Mouse (Mus musculus) ES-Bruce4 (cell line): Measurements from ENCODE around the gene Ptpn11. TPM values are rescaled to one million over a fixed set of nuclear protein-coding genes. Genes with fewer than 3 reads are reported as not detected.

Source experiments
- H3K27ac ChIP-seq: 2 replicates; pipeline ENCODE4 v1.5.1; 2012; ENCODE audit warnings: low read length, inconsistent platforms; ENCODE audit not compliant: insufficient read depth
- H3K27me3 ChIP-seq: 2 replicates; pipeline ENCODE4 v1.6.1; 2012; ENCODE audit warnings: mild to moderate bottlenecking, low read length, inconsistent platforms; ENCODE audit not compliant: control insufficient read depth, poor library complexity, insufficient read depth, severe bottlenecking
- H3K36me3 ChIP-seq: 2 replicates; pipeline ENCODE4 v1.6.1; 2012; ENCODE audit warnings: inconsistent platforms, mild to moderate bottlenecking, low read length, moderate library complexity; ENCODE audit not compliant: control insufficient read depth, poor library complexity, insufficient read depth, severe bottlenecking
- H3K4me1 ChIP-seq: one replicate; pipeline ENCODE4 v1.8.1; 2011; ENCODE audit warnings: low read length; ENCODE audit not compliant: control insufficient read depth, insufficient read depth
- H3K4me3 ChIP-seq: 2 replicates; pipeline ENCODE4 v1.5.1; 2011; ENCODE audit warnings: low read depth, mild to moderate bottlenecking, low read length
- H3K9ac ChIP-seq: 2 replicates; pipeline ENCODE4 v1.6.1; 2012; ENCODE audit warnings: low read depth, mild to moderate bottlenecking, inconsistent platforms; ENCODE audit not compliant: poor library complexity, severe bottlenecking
- H3K9me3 ChIP-seq: replicated peaks from 2 replicates; pipeline ENCODE4 v1.6.1; 2012; ENCODE audit warnings: mild to moderate bottlenecking, low read length, inconsistent platforms; ENCODE audit not compliant: control insufficient read depth, poor library complexity, insufficient read depth, severe bottlenecking
- CTCF ChIP-seq: IDR thresholded peaks from one replicate; pipeline ENCODE4 v1.8.1; 2011; ENCODE audit warnings: low read depth, low read length
- EP300 ChIP-seq: IDR thresholded peaks from 2 replicates; pipeline ENCODE4 v1.6.1; 2011; ENCODE audit warnings: low read depth, low read length; ENCODE audit not compliant: insufficient read depth
- POLR2A ChIP-seq: IDR thresholded peaks from one replicate; pipeline ENCODE4 v1.8.1; 2011; ENCODE audit warnings: low read length; ENCODE audit not compliant: insufficient read depth
- polyA plus RNA-seq: library from polyadenylated mRNA; stranded (reverse); fragments of >200 nt; gene quantifications from 2 replicates; pipeline ENCODE4 v1.2.4, GENCODE M21; 2011; ENCODE audit warnings: low read depth; ENCODE audit not compliant: missing spikeins, insufficient read depth, insufficient read length

Ptpn11 gene
- polyA plus RNA-seq, 1 experiment = 66.8 TPM

DNA sequence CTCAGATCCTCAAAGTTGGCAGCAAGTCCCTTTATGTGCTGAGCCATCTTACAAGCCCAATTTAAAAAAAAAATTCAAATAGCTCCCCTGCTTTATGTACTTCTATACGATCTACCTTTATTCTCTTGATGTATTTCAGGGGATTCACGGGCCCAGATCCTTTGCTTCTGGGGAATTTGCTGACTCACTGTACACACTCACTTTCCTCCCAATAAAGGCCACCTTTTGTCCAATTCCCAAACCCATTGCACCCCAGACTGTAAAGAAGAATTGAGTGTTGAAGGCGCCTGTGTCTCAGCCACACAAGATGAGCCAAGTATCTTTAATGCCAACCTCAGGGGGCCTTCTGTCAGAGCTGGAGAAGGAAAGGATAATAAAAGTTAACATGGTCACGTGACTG is 93.2 kb downstream of the Ptpn11 start:
- no peak overlapping the region for H3K9ac ChIP-seq
- no peaks in the 10 kb centered on the region for H3K9me3 ChIP-seq
- no peaks in the 10 kb centered on the region for H3K36me3 ChIP-seq
- no peaks in the 10 kb centered on the region for H3K4me1 ChIP-seq
- H3K27me3 ChIP-seq = no peaks in the 10 kb centered on the region
- no peak overlapping the region for H3K27ac ChIP-seq
- TF ChIP-seq POLR2A = no peak
- TF ChIP-seq CTCF = no peak
- TF ChIP-seq EP300 = no peak
- H3K4me3 ChIP-seq = no peak overlapping the region

DNA sequence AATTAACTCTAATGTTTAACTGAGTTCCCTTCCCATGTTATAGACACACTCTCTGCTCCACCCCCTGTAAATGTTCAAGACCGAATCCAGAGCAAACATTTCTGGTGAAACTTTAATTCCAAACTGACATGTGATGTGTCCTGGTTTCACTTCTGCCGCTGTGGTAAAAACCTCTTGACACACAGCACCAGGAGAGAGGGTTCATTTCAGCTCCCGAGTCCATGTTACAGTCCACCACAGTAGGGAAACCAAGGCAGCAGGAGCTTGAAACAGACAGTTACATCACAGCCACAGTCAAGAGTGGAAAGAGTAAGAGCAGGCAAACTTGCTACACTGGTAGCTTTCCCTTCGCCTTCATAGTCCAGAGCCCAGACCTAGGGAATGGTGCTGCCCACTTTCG is 94.5 kb downstream of the Ptpn11 start:
- Histone ChIP-seq H3K4me3 (no peak overlapping the region), H3K9ac (no peak overlapping the region), H3K9me3 (no peaks in the 10 kb centered on the region), H3K4me1 (no peaks in the 10 kb centered on the region), H3K36me3 (no peaks in the 10 kb centered on the region), H3K27ac (no peak overlapping the region), H3K27me3 (no peaks in the 10 kb centered on the region)
- TF ChIP-seq EP300 (no peak), POLR2A (no peak), CTCF (no peak)

DNA sequence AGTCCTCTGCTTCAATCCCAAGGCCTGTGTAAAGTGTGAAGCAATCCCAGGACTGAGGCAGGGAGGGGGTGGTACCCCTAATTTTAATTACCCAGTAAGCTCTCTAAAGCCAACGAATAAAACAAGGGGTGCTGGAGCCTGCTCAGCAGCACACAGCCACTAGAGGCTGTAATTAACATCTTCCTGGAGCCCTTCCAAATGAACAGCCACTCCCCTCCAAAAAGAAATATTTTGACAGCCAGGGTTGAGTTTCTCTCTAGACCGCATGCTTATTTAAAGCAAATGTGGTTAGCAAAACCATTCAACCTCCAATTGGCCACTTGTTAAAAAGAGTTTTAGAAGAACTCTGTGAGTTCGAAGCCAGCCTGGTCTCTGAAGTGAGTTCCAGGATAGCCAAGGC is 97.9 kb downstream of the Ptpn11 start:
- Histone ChIP-seq H3K4me3 (no peak overlapping the region), H3K9ac (no peak overlapping the region), H3K36me3 (no peaks in the 10 kb centered on the region), H3K9me3 (no peaks in the 10 kb centered on the region), H3K27ac (no peak overlapping the region), H3K4me1 (no peaks in the 10 kb centered on the region), H3K27me3 (no peaks in the 10 kb centered on the region)
- TF ChIP-seq CTCF (no peak), POLR2A (no peak), EP300 (no peak)

DNA sequence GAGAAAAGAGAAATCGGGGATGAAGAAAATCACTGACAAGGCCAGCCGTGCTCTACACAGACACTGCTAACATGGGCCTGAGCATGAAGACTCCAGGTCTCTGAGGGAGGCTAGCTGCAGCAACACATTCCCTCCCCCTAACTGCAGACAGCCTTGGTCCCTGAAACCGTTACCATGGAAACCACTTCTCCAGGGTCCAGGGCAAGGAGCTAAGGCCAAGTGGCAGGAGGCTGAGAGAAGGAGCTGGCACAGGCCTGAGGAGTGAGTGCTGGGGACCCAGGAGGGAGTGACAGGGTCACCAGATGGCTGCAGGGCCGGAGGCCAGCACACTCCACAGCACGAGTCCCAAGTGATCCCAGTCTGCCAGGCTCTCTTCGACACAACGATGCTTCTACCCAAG is 101.5 kb downstream of the Ptpn11 start:
- H3K27ac ChIP-seq = no peak overlapping the region
- no peak overlapping the region for H3K9ac ChIP-seq
- H3K4me1 ChIP-seq = no peaks in the 10 kb centered on the region
- no peak overlapping the region for H3K4me3 ChIP-seq
- no peaks in the 10 kb centered on the region for H3K9me3 ChIP-seq
- H3K36me3 ChIP-seq = no peaks in the 10 kb centered on the region
- H3K27me3 ChIP-seq = no peaks in the 10 kb centered on the region
- TF ChIP-seq CTCF (no peak), EP300 (no peak), POLR2A (no peak)

DNA sequence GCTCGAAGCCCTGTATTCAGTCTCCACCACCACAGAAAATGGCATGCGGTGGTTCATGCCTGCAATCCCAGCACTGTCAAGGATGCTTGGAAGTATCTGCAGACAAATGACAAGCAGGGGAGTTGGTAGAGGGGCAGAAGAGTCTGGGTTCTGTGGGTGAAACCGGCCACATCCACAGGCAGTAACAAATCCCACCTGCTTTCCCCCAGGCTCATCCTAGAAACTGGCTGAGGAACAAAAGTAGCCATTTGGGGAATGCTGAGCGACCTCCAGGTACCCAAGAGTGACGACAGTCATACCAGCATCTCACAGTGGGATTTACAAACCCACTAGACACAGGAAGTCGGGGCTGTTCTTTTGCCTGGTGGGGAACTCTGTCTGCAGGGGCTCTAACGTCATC is 103.5 kb downstream of the Ptpn11 start:
- TF ChIP-seq CTCF (no peak), EP300 (no peak), POLR2A (no peak)
- Histone ChIP-seq H3K27ac (no peak overlapping the region), H3K27me3 (no peaks in the 10 kb centered on the region), H3K4me3 (no peak overlapping the region), H3K9ac (no peak overlapping the region), H3K4me1 (no peaks in the 10 kb centered on the region), H3K36me3 (no peaks in the 10 kb centered on the region), H3K9me3 (no peaks in the 10 kb centered on the region)

DNA sequence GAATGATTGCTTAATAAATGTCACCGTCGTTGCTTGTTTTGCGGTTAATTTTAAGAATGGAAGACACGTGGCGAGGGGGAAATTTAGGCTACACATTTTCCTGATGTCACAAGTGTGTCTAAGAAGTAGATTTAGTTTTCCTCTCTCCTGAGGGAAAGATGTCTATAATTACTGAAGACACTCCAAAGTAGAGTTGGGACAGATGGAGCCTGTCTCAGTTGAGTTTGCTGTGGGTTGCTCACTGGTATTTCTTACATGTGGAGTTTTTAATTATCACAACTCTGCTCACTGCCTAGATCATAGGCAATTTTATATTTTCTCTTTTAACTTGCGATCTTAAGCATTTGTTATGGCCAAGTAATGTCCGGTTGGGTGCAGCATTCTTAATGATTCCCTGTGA is 108.6 kb downstream of the Ptpn11 start:
- H3K27ac ChIP-seq = no peak overlapping the region
- H3K9ac ChIP-seq = no peak overlapping the region
- no peaks in the 10 kb centered on the region for H3K4me1 ChIP-seq
- TF ChIP-seq CTCF (no peak), EP300 (no peak), POLR2A (no peak)
- no peaks in the 10 kb centered on the region for H3K9me3 ChIP-seq
- no peaks in the 10 kb centered on the region for H3K27me3 ChIP-seq
- H3K36me3 ChIP-seq = no peaks in the 10 kb centered on the region
- H3K4me3 ChIP-seq = no peak overlapping the region
